In the genomic region with DNA sequence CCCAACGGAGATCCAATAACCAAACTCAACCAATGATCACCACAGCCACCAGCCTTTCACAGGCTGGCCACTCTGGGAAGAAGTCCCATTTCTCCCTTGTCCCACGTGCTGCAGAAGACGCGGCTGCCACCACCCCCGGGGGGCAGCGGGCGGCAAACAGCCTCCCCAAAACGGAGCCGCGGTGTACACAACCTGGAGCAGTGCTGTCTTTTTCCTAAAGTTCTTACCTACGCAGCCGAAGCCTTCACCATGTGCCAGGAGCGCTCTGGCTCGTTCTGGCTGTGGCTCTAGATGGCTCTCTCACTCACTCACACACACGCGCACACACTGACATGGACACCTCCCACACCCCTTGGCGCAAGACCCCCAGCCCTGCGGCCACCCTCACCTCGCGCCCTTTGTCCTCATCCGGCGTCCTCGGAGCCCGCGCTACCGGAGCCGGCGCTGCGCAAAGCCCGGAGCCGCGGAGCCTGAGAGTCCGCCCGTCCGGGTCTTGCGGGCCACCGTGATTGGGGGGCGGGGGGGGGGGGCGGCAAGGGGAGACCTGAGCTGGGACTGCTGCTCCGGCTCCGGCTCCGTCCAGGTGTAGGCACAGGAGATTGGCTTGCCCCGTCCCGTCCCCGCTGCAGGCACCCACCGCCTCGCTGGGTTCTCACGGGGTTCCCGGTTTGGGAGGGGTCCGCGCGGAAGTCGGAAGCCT, we compare ENCODE assay signal across 8 mouse cellular contexts. TPM values are rescaled to one million over a fixed set of nuclear protein-coding genes. Genes with fewer than 3 reads are reported as not detected.
DNase-seq lines count a peak whose midpoint lies in the region; ATAC-seq lines count a peak whose summit lies in the region.

A gene (minus strand): TSS at position 628 of the 700 bp plus-strand sequence.

- 0% methylated on average over 48 of the region's 53 CpGs for WGBS in hindbrain, embryonic 11.5 days

- peak; percentile 28 to 50 for DNase-seq in cerebellum, postnatal 14 days
- DNase-seq in cerebellum, postnatal 36 days, result no peak
- peak; percentile 16 for DNase-seq in thymus, postnatal 14 days
- no peak for DNase-seq in thymus, adult 18-20 months
- DNase-seq in hindbrain, embryonic 11.5 days (ENCODE audit: low spot score), result peak; percentile 74
- DNase-seq in lung, postnatal 4 days, result peak; percentile 33 to 53
- no peak for DNase-seq in urinary bladder, postnatal 36 days (ENCODE audit: low spot score in 2 of 2)
- no peak for DNase-seq in left cerebral cortex, postnatal 36 days (ENCODE audit: low spot score in 2 of 2)

- peaks cover 12% of the 10 kb centered on the region; the same call in 1 of the 2 replicates for H3K4me1 ChIP-seq in hindbrain, embryonic 11.5 days (replicated peaks; ENCODE audit: control insufficient read depth, insufficient read depth, low read length)

- H3K27ac ChIP-seq in hindbrain, embryonic 11.5 days (ENCODE audit: low read depth, low read length), result peak within 1 kb of the TSS; percentile 77

- no peaks in the 10 kb centered on the region for H3K9me3 ChIP-seq in hindbrain, embryonic 11.5 days (ENCODE audit: control insufficient read depth, low read length)

- peak within 1 kb of the TSS; percentile 88 for H3K9ac ChIP-seq in hindbrain, embryonic 11.5 days (ENCODE audit: low read depth, low read length)

- peak within 1 kb of the TSS; percentile 88 for H3K4me2 ChIP-seq in hindbrain, embryonic 11.5 days (replicated peaks; ENCODE audit: low read depth, low read length)

- no peaks in the 10 kb centered on the region for H3K36me3 ChIP-seq in hindbrain, embryonic 11.5 days (ENCODE audit: control insufficient read depth, insufficient read depth, low read length)

- ATAC-seq in hindbrain, embryonic 11.5 days (ENCODE audit: low FRiP score), result peak; percentile 77

- intact Hi-C loops in left cerebral cortex, postnatal 36 days (cut with DNase I), result loop anchor here (5.0 kb wide), 1 partner anchor 233 kb away; no protein-coding TSS in a partner anchor

- no peaks in the 10 kb centered on the region for H3K27me3 ChIP-seq in hindbrain, embryonic 11.5 days (ENCODE audit: control insufficient read depth, insufficient read depth, low read length)

- peak within 1 kb of the TSS; percentile 74 for H3K4me3 ChIP-seq in hindbrain, embryonic 11.5 days (ENCODE audit: low read depth, low read length)

RNA-seq across cellular contexts. Expression of the gene that starts here (rescaled TPM):
- 8.8 and 11.2 TPM in 2 replicates for polyA plus RNA-seq in hindbrain, embryonic 11.5 days (2014; fragmentation: Nextera tagmentation; extraction: Ambion mirVana)
- 1 to 10 TPM; 1.5 to 1.9 TPM for total RNA-seq in left cerebral cortex, postnatal 36 days (2021)

Comparison
In these comparisons a context has a peak if more than half of its experiments do, and no peak if none do; other contexts are left out.
1. DNase-seq: peak in cerebellum, postnatal 14 days (2 of 2), thymus, postnatal 14 days (single experiment), hindbrain, embryonic 11.5 days (single experiment) and lung, postnatal 4 days (2 of 2); none in cerebellum, postnatal 36 days (0 of 2), thymus, adult 18-20 months (0 of 2), urinary bladder, postnatal 36 days (0 of 2) and left cerebral cortex, postnatal 36 days (0 of 2).